Mouse (Mus musculus) liver, embryonic 12.5 days (tissue): Measurements from ENCODE around the gene Prss58. TPM values are rescaled to one million over a fixed set of nuclear protein-coding genes. Genes with fewer than 3 reads are reported as not detected.

ENCODE experiments used
- ATAC-seq: fragments of 200-750 bp; cut with Nextera tagmentation; 2 replicates; pipeline ENCODE4 v1.8.0; 2017; ENCODE audit warnings: moderate number of reproducible peaks, mild to moderate bottlenecking, moderate library complexity
- H3K27ac ChIP-seq: fragments of 300-500 bp; sonication (generic); 2 replicates; pipeline ENCODE4 v1.5.1; 2016; ENCODE audit warnings: mild to moderate bottlenecking
- H3K27me3 ChIP-seq: fragments of 300-500 bp; sonication (generic); replicated peaks from 2 replicates; pipeline ENCODE4 v1.6.1; 2016; ENCODE audit warnings: mild to moderate bottlenecking, moderate library complexity
- H3K36me3 ChIP-seq: fragments of 300-500 bp; sonication (generic); 2 replicates; pipeline ENCODE4 v1.6.1; 2016; ENCODE audit warnings: mild to moderate bottlenecking, moderate library complexity
- H3K4me1 ChIP-seq: fragments of 300-500 bp; sonication (generic); 2 replicates; pipeline ENCODE4 v1.6.1; 2016
- H3K4me2 ChIP-seq: fragments of 300-500 bp; sonication (generic); 2 replicates; pipeline ENCODE4 v1.6.1; 2016; ENCODE audit warnings: mild to moderate bottlenecking, moderate library complexity
- H3K4me3 ChIP-seq: fragments of 300-500 bp; sonication (generic); 2 replicates; pipeline ENCODE4 v1.5.1; 2016; ENCODE audit warnings: mild to moderate bottlenecking, moderate library complexity
- H3K9ac ChIP-seq: fragments of 300-500 bp; sonication (generic); 2 replicates; pipeline ENCODE4 v1.6.1; 2016; ENCODE audit warnings: mild to moderate bottlenecking, moderate library complexity
- H3K9me3 ChIP-seq: fragments of 300-500 bp; sonication (generic); replicated peaks from 2 replicates; pipeline ENCODE4 v1.6.1; 2016; ENCODE audit warnings: mild to moderate bottlenecking, moderate library complexity
- WGBS: fragments of 180-500 bp; shearing (Covaris S2); methylation state at CpG from one replicate; pipeline ENCODE4 v1.1.7; 2016; ENCODE audit not compliant: insufficient replicate concordance; 5-methylcytosine and 5-hydroxymethylcytosine counted together
- polyA plus RNA-seq: library from polyadenylated mRNA; unstranded; fragments of >200 nt; fragmentation: Nextera tagmentation; extraction: Ambion mirVana; gene quantifications from 2 replicates; pipeline ENCODE4 v1.2.1, GENCODE M21; 2016

Gene Prss58
- not detected in 2 replicates for polyA plus RNA-seq

DNA sequence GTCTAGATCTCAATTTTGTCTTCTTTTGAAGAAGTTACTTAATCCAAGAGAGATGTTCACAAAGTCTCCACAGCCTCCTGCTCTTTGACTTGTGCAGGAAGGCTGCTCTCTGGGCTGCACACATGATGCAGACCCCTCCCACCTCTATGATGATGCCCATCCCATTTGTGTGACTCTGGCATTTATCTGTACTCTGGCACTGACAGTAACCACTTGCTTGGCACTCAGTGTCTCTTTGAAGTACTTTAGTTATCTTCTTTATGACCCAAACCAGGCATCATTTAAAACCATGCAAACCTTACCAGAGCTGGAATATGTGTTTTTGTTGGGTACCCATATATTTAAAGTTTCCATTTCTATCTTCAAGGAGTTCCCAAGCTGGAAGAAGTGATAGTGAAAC, at the start of gene Prss58:
Gene Prss58, minus strand, starts transcription at position 101 of the 400 bp plus-strand sequence.
- H3K4me1 ChIP-seq: no peaks in the 10 kb centered on the region
- no peak for ATAC-seq
- H3K36me3 ChIP-seq: no peaks in the 10 kb centered on the region
- no peak within 1 kb of the TSS for H3K4me2 ChIP-seq
- no peak within 1 kb of the TSS for H3K4me3 ChIP-seq
- H3K27me3 ChIP-seq: no peaks in the 10 kb centered on the region
- H3K9ac ChIP-seq: no peak within 1 kb of the TSS
- H3K9me3 ChIP-seq: no peaks in the 10 kb centered on the region
- no peak within 1 kb of the TSS for H3K27ac ChIP-seq

DNA sequence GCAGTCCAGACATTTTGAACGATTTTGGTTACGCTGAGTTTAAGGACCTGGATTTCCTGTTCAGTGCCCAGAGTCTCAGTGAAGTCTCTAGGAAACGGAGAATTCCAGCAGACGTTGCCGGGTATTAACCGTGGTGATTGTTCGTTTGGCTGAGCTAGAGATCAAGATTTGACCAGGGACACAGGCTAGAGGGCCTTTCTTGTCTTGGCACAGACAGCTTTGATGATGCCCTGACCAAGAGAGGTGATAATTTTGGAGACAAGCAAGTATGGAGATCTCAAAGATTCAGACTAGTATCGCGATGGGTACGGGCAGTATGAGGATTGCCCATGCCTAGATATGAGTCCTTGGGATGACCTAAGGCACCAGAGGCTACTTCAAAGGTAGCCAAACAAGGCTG, 40.3 kb upstream of the Prss58 start, which contains the start of gene 1700074P13Rik:
Gene 1700074P13Rik, minus strand, starts transcription at position 101 of the 400 bp plus-strand sequence.
- no peak within 1 kb of the TSS for H3K27ac ChIP-seq
- no peaks in the 10 kb centered on the region for H3K36me3 ChIP-seq
- no peak within 1 kb of the TSS for H3K9ac ChIP-seq
- no peaks in the 10 kb centered on the region for H3K4me1 ChIP-seq
- no peak for ATAC-seq
- H3K9me3 ChIP-seq: no peaks in the 10 kb centered on the region
- no peak within 1 kb of the TSS for H3K4me3 ChIP-seq
- H3K27me3 ChIP-seq: no peaks in the 10 kb centered on the region
- H3K4me2 ChIP-seq: no peak within 1 kb of the TSS
- 83% methylated on average over 10 of the region's 10 CpGs for WGBS

DNA sequence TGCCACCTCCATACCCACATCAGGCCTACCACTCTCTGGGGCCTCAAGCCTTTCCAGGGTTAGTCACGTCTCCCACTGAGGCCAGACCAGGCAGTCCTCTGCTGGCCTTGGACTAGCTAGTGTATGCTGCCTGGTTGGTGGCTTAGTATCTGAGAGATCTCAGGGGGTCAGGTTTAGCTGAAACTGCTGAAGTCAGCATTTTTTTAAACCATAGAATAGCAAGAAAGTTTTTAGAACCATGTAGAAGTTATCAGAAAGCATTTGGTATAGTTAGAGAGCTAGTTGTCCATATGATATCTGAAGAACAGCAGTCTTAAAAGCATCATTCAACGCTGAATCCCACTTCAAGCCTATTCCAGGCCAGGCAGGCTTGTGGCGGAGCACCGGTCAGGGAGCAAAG, 19.8 kb upstream of the Prss58 start:
- H3K36me3 ChIP-seq: no peaks in the 10 kb centered on the region
- no peak for ATAC-seq
- H3K4me1 ChIP-seq: no peaks in the 10 kb centered on the region
- H3K4me3 ChIP-seq: no peak overlapping the region
- no peak overlapping the region for H3K4me2 ChIP-seq
- H3K9me3 ChIP-seq: no peaks in the 10 kb centered on the region
- no peaks in the 10 kb centered on the region for H3K27me3 ChIP-seq
- H3K9ac ChIP-seq: no peak overlapping the region
- WGBS: 65% methylated on average over 4 of the region's 4 CpGs
- H3K27ac ChIP-seq: no peak overlapping the region

DNA sequence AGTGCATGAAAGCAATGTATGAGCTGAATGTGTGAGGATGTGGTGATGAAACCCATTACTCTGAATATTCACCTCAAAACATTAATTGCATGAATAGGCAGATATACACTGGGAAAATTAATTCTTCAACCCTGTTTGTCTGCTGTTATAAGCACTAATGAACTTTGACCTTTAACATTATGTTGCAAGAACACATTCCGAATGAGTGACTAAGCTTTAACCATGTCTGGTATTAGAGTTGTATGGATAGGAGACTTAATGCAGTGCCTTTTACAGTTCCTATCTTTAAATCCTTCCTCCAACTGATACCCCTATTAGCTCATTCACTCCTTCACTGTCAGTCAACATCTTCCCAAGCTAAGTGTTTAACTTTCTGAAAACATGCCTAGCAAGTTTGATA, 5.5 kb downstream of the Prss58 start:
- no peak for ATAC-seq

DNA sequence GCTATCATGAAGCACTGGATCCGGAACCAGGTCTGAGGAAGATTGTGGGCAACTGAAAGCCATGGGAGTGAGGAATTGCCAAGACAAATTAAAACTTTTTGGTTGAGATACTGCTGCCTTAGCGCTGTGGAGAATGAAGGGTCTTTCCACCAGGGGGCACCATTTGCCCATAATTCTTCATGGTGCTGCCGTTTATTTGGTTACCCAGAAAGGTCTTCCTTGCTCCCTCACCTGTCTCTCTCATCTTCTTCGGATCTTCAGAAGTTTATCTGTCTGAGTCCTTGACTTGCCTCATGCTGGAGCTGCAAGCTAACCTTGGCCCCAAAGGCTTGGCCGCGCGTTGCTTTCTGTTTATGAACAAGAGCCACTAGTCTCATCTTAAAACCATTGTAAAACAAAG, 6.6 kb downstream of the Prss58 start:
- Histone ChIP-seq H3K4me1 (0 out of 2 replicates have a peak, but pooled peaks cover 3% of the 10 kb centered on the region), H3K4me2 (no peak overlapping the region), H3K9ac (no peak overlapping the region), H3K27me3 (no peaks in the 10 kb centered on the region), H3K4me3 (no peak overlapping the region), H3K36me3 (no peaks in the 10 kb centered on the region), H3K27ac (no peak overlapping the region), H3K9me3 (no peaks in the 10 kb centered on the region)
- 28% methylated on average over 7 of the region's 7 CpGs for WGBS
- no peak for ATAC-seq

More for the DNA sequence above, 5.5 kb downstream of the Prss58 start:
- no peaks in the 10 kb centered on the region for H3K36me3 ChIP-seq
- no peak overlapping the region for H3K27ac ChIP-seq
- no peaks in the 10 kb centered on the region for H3K27me3 ChIP-seq
- WGBS: 71% methylated on average over 1 of the region's 1 CpGs
- no peak overlapping the region for H3K4me3 ChIP-seq
- no peaks in the 10 kb centered on the region for H3K9me3 ChIP-seq
- H3K4me1 ChIP-seq: 0 out of 2 replicates have a peak, but pooled peaks cover 3% of the 10 kb centered on the region
- no peak overlapping the region for H3K9ac ChIP-seq
- no peak overlapping the region for H3K4me2 ChIP-seq

DNA sequence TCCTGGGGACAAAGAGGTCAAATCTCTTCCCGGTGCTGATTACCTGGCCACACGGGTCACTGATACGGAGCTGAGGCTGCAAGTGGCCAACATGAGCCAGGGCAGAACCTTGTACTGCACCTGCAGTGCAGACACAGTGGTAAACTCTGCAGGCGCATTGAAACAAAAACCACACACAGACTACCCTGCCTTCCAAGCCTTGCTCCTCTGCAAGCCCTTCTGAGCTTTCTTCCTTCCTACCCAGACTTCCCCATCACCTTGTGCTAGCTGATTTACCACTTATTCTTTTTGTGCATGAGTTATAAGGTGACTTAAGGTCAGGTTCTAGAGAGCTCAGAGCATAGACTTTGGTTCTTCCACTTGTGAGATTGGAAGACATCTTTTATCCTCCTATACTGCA, 8.4 kb downstream of the Prss58 start:
- 37% methylated on average over 4 of the region's 4 CpGs for WGBS
- H3K36me3 ChIP-seq: no peaks in the 10 kb centered on the region
- H3K27ac ChIP-seq: peak overlapping the region; percentile 58; the same call in 1 of the 2 replicates
- 0 out of 2 replicates have a peak, but pooled peaks cover 3% of the 10 kb centered on the region for H3K4me1 ChIP-seq
- H3K4me3 ChIP-seq: no peak overlapping the region
- H3K4me2 ChIP-seq: 0 out of 2 replicates have a peak overlapping the region, but pooled peaks have one; percentile 14
- H3K9ac ChIP-seq: no peak overlapping the region
- ATAC-seq: no peak
- no peaks in the 10 kb centered on the region for H3K9me3 ChIP-seq
- H3K27me3 ChIP-seq: no peaks in the 10 kb centered on the region

DNA sequence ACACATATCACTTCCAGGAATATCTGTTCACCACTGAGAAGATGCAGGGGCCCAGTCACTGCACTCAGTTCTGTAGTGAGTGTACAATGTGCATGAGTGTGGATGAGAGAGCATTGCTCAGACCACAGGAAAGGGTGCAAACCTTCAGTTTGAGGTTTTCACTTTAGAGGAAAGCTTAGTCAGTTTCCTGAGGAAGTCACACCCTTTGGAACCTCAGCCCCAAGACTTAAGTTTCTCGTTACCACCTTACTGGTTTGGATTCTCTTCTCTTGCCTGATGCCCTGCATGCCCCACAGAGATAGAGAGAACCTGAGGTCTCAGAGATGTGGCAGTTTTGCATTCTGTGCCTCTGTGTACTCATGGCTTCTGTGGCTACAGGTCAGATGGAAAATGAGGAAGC, 9.2 kb downstream of the Prss58 start:
- Histone ChIP-seq H3K9ac (no peak overlapping the region), H3K36me3 (no peaks in the 10 kb centered on the region), H3K4me2 (no peak overlapping the region), H3K9me3 (no peaks in the 10 kb centered on the region), H3K4me3 (no peak overlapping the region), H3K27me3 (no peaks in the 10 kb centered on the region), H3K4me1 (0 out of 2 replicates have a peak, but pooled peaks cover 3% of the 10 kb centered on the region), H3K27ac (peak overlapping the region; percentile 58)
- peak; percentile 75 for ATAC-seq
- 13% methylated on average over 1 of the region's 1 CpGs for WGBS

DNA sequence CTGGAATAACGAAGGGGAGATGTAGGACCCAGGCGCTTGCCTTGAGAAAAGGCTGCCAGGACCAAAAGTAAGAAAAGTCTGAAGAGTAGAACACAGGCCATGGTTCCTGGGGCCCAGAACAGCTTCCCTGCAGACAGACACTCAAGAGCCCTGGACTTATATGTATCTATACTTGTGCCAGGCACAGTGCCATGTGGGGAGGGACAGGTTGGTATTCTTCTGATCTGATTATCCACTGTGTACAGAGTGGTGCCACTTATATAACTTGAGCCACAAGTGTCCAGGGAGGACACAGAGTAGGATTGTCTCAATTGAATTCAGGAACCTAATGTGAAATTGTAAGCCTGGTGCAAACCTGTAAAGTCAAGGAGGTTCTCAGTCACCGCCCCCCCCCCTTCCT, 12.8 kb downstream of the Prss58 start, which contains the start of gene Moxd2:
Gene Moxd2, minus strand, starts transcription at position 101 of the 400 bp plus-strand sequence.
- 83% methylated on average over 3 of the region's 3 CpGs for WGBS
- Histone ChIP-seq H3K27me3 (no peaks in the 10 kb centered on the region), H3K36me3 (no peaks in the 10 kb centered on the region), H3K27ac (no peak within 1 kb of the TSS), H3K4me1 (0 out of 2 replicates have a peak, but pooled peaks cover 3% of the 10 kb centered on the region), H3K4me3 (no peak within 1 kb of the TSS), H3K9ac (no peak within 1 kb of the TSS), H3K4me2 (no peak within 1 kb of the TSS), H3K9me3 (no peaks in the 10 kb centered on the region)
- no peak for ATAC-seq

DNA sequence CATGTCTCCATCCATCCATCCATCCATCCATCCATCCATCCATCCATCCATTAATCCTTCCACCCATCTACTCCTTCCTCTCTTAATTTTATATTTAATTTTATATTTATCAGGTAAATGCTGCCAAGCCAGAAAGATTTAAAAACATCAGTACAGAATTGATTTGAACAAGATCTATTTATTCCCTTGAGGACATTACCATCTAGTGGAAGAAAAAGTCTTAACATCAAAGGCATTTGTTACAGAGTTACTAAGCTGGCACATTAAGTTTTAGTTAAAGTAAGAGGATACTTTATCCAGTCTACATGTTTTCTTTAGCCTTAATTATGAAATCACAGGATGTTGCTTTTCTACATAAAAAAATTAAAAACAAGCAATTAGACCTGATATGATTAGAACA, 54.9 kb downstream of the Prss58 start:
- no peak overlapping the region for H3K27ac ChIP-seq
- no peaks in the 10 kb centered on the region for H3K9me3 ChIP-seq
- H3K36me3 ChIP-seq: no peaks in the 10 kb centered on the region
- no peak overlapping the region for H3K9ac ChIP-seq
- ATAC-seq: no peak
- no peak overlapping the region for H3K4me2 ChIP-seq
- H3K4me1 ChIP-seq: no peaks in the 10 kb centered on the region
- no peak overlapping the region for H3K4me3 ChIP-seq
- H3K27me3 ChIP-seq: no peaks in the 10 kb centered on the region

Other genes with a start within 250 kb of the Prss58 start
- not detected in 2 replicates for gene Moxd2, start 12.9 kb downstream of the Prss58 start, polyA plus RNA-seq
- not detected in 2 replicates for gene 1700074P13Rik, start 40.2 kb upstream of the Prss58 start, polyA plus RNA-seq
- not detected in 2 replicates for gene Gm4744, start 51.5 kb upstream of the Prss58 start, polyA plus RNA-seq
- not detected in 2 replicates for gene 1810009J06Rik, start 64.4 kb upstream of the Prss58 start, polyA plus RNA-seq
- gene Gm2663, start 99.1 kb upstream of the Prss58 start, polyA plus RNA-seq: not detected in 2 replicates
- gene 2210010C04Rik, start 135.1 kb upstream of the Prss58 start, polyA plus RNA-seq: not detected in 2 replicates